Mouse (Mus musculus): ENCODE data around the gene Rras.

- TF ChIP-seq CTCF (conservative IDR thresholded peaks at IDR 0.05; ENCODE audit: low read length) (no peak), NANOG (IDR thresholded peaks at IDR 0.05; ENCODE audit: borderline replicate concordance, low read length) (no peak), POU5F1 (IDR thresholded peaks at IDR 0.05; ENCODE audit: borderline replicate concordance, low read length) (no peak)
Measured at GRCm38 (mm10) chr7:45048001-45048890, 30.5 kb downstream of the Rras start.
